Mouse (Mus musculus) hindbrain, embryonic 14.5 days (tissue): ENCODE measurements around the gene Pnrc2. TPM values are rescaled to one million over a fixed set of nuclear protein-coding genes. Genes with fewer than 3 reads are reported as not detected.

ENCODE experiments used
- ATAC-seq: fragments of 200-750 bp; cut with Nextera tagmentation; 2 replicates; pipeline ENCODE4 v1.8.0; 2017; ENCODE audit warnings: moderate number of reproducible peaks, mild to moderate bottlenecking, moderate TSS enrichment, moderate library complexity; ENCODE audit not compliant: low FRiP score
- DNase-seq: peaks from one replicate; pipeline ENCODE4 v3.0.0-alpha.2; 2015; ENCODE audit warnings: low spot score
- H3K27ac ChIP-seq: fragments of 300-500 bp; sonication (generic); 2 replicates; pipeline ENCODE4 v1.5.1; 2014; ENCODE audit warnings: mild to moderate bottlenecking, moderate library complexity
- H3K27me3 ChIP-seq: fragments of 300-500 bp; sonication (generic); 2 replicates; pipeline ENCODE4 v1.6.1; 2014; ENCODE audit warnings: mild to moderate bottlenecking, low read length, mixed read lengths; ENCODE audit not compliant: control insufficient read depth, insufficient read depth
- H3K36me3 ChIP-seq: fragments of 300-500 bp; sonication (generic); replicated peaks from 2 replicates; pipeline ENCODE4 v1.6.1; 2014; ENCODE audit not compliant: control insufficient read depth, insufficient read depth
- H3K4me1 ChIP-seq: fragments of 300-500 bp; sonication (generic); replicated peaks from 2 replicates; pipeline ENCODE4 v1.6.1; 2014; ENCODE audit warnings: antibody characterized with exemption, low read length, mixed read lengths; ENCODE audit not compliant: control insufficient read depth, insufficient read depth
- H3K4me2 ChIP-seq: fragments of 300-500 bp; sonication (generic); replicated peaks from 2 replicates; pipeline ENCODE4 v1.6.1; 2014; ENCODE audit warnings: mild to moderate bottlenecking, moderate library complexity
- H3K4me3 ChIP-seq: fragments of 300-500 bp; sonication (generic); replicated peaks from 2 replicates; pipeline ENCODE4 v1.5.1; 2014; ENCODE audit warnings: mild to moderate bottlenecking, low read length
- H3K9ac ChIP-seq: fragments of 300-500 bp; sonication (generic); 2 replicates; pipeline ENCODE4 v1.6.1; 2014
- H3K9me3 ChIP-seq: fragments of 300-500 bp; sonication (generic); 2 replicates; pipeline ENCODE4 v1.6.1; 2016; ENCODE audit warnings: low read length; ENCODE audit not compliant: control insufficient read depth
- WGBS: fragments of 180-500 bp; shearing (Covaris S2); extraction: QIAGEN DNeasy Blood & Tissue Kit; methylation state at CpG from one replicate; pipeline ENCODE4 v1.1.7; 2014; 5-methylcytosine and 5-hydroxymethylcytosine counted together
- polyA plus RNA-seq: library from polyadenylated mRNA; unstranded; fragments of >200 nt; fragmentation: Nextera tagmentation; extraction: Ambion mirVana; gene quantifications from 2 replicates; pipeline ENCODE4 v1.2.1, GENCODE M21; 2014

Gene Pnrc2
- polyA plus RNA-seq, 1 experiment from 2014 or later, result 95.0 TPM

GRCm38 (mm10) chr4:135896157-135896556, 22.5 kb upstream of the Pnrc2 start:
- DNase-seq, result no peak
- Histone ChIP-seq H3K27me3 (no peaks in the 10 kb centered on the region), H3K4me1 (no peaks in the 10 kb centered on the region), H3K9ac (no peak overlapping the region), H3K9me3 (no peaks in the 10 kb centered on the region), H3K4me3 (no peak overlapping the region), H3K36me3 (no peaks in the 10 kb centered on the region), H3K27ac (no peak overlapping the region), H3K4me2 (no peak overlapping the region)
- 77% methylated on average over 6 of the region's 6 CpGs for WGBS
- ATAC-seq, result no peak

GRCm38 (mm10) chr4:135895071-135895571, 21.5 kb upstream of the Pnrc2 start, which contains the start of gene Cnr2:
Gene Cnr2 (plus strand): TSS chr4:135895394.
- H3K27me3 ChIP-seq, result no peaks in the 10 kb centered on the region
- H3K4me3 ChIP-seq, result no peak within 1 kb of the TSS
- no peak within 1 kb of the TSS for H3K27ac ChIP-seq
- no peak within 1 kb of the TSS for H3K9ac ChIP-seq
- H3K4me2 ChIP-seq, result no peak within 1 kb of the TSS
- no peaks in the 10 kb centered on the region for H3K4me1 ChIP-seq
- H3K9me3 ChIP-seq, result no peaks in the 10 kb centered on the region
- DNase-seq (no peak), ATAC-seq (no peak)
- 53% methylated on average over 8 of the region's 8 CpGs for WGBS
- H3K36me3 ChIP-seq, result no peaks in the 10 kb centered on the region

GRCm38 (mm10) chr4:135892884-135893283, 19.2 kb upstream of the Pnrc2 start:
- H3K4me1 ChIP-seq, result no peaks in the 10 kb centered on the region
- no peak overlapping the region for H3K27ac ChIP-seq
- H3K4me2 ChIP-seq, result no peak overlapping the region
- WGBS, result 73% methylated on average over 4 of the region's 4 CpGs
- no peak for DNase-seq
- no peak overlapping the region for H3K4me3 ChIP-seq
- no peak overlapping the region for H3K9ac ChIP-seq
- no peak for ATAC-seq
- H3K27me3 ChIP-seq, result no peaks in the 10 kb centered on the region
- no peaks in the 10 kb centered on the region for H3K9me3 ChIP-seq
- H3K36me3 ChIP-seq, result no peaks in the 10 kb centered on the region

- no peaks in the 10 kb centered on the region for H3K36me3 ChIP-seq
- no peak overlapping the region for H3K9ac ChIP-seq
- no peaks in the 10 kb centered on the region for H3K4me1 ChIP-seq
- no peak overlapping the region for H3K4me2 ChIP-seq
- no peak overlapping the region for H3K4me3 ChIP-seq
- no peak overlapping the region for H3K27ac ChIP-seq
- H3K27me3 ChIP-seq, result no peaks in the 10 kb centered on the region
- 82% methylated on average over 2 of the region's 2 CpGs for WGBS
- no peak for DNase-seq
- no peaks in the 10 kb centered on the region for H3K9me3 ChIP-seq
- ATAC-seq, result no peak
These were observed 17.9 kb upstream of the Pnrc2 start for GRCm38 (mm10) chr4:135891539-135891938.

- H3K9me3 ChIP-seq, result no peaks in the 10 kb centered on the region
- H3K4me2 ChIP-seq, result no peak overlapping the region
- WGBS, result 12% methylated on average over 4 of the region's 4 CpGs
- no peak overlapping the region for H3K4me3 ChIP-seq
- ATAC-seq, result peak; percentile 74; the same call in 1 of the 2 replicates
- peak; percentile 77 for DNase-seq
- H3K36me3 ChIP-seq, result no peaks in the 10 kb centered on the region
- no peak overlapping the region for H3K27ac ChIP-seq
- no peak overlapping the region for H3K9ac ChIP-seq
- H3K4me1 ChIP-seq, result no peaks in the 10 kb centered on the region
- H3K27me3 ChIP-seq, result no peaks in the 10 kb centered on the region
These were observed 16.2 kb upstream of the Pnrc2 start for GRCm38 (mm10) chr4:135889884-135890283.

- Histone ChIP-seq H3K4me2 (no peak overlapping the region), H3K9me3 (no peaks in the 10 kb centered on the region), H3K4me1 (no peaks in the 10 kb centered on the region), H3K27me3 (no peaks in the 10 kb centered on the region), H3K4me3 (no peak overlapping the region), H3K36me3 (no peaks in the 10 kb centered on the region), H3K27ac (no peak overlapping the region), H3K9ac (no peak overlapping the region)
- no peak for ATAC-seq
- WGBS, result 80% methylated on average over 7 of the region's 7 CpGs
- DNase-seq, result no peak
These were observed 15.7 kb upstream of the Pnrc2 start for GRCm38 (mm10) chr4:135889146-135889883.

- Histone ChIP-seq H3K4me2 (no peak overlapping the region), H3K4me1 (no peaks in the 10 kb centered on the region), H3K4me3 (no peak overlapping the region), H3K36me3 (no peaks in the 10 kb centered on the region), H3K9ac (no peak overlapping the region), H3K27ac (no peak overlapping the region), H3K27me3 (no peaks in the 10 kb centered on the region), H3K9me3 (no peaks in the 10 kb centered on the region)
- 93% methylated on average over 24 of the region's 24 CpGs for whole genome bisulfite sequencing
- no peak for ATAC-seq
- DNase-seq, result no peak
These were observed 14.9 kb upstream of the Pnrc2 start for GRCm38 (mm10) chr4:135888448-135889057.

GRCm38 (mm10) chr4:135886184-135886583, 12.5 kb upstream of the Pnrc2 start:
- Histone ChIP-seq H3K27ac (no peak overlapping the region), H3K4me3 (no peak overlapping the region), H3K9ac (no peak overlapping the region), H3K4me1 (no peaks in the 10 kb centered on the region), H3K9me3 (no peaks in the 10 kb centered on the region), H3K36me3 (no peaks in the 10 kb centered on the region), H3K27me3 (no peaks in the 10 kb centered on the region), H3K4me2 (no peak overlapping the region)
- 90% methylated on average over 4 of the region's 4 CpGs for WGBS
- ATAC-seq, result no peak
- DNase-seq, result no peak

- Histone ChIP-seq H3K27ac (no peak overlapping the region), H3K9ac (no peak overlapping the region), H3K9me3 (no peaks in the 10 kb centered on the region), H3K4me3 (no peak overlapping the region), H3K4me2 (no peak overlapping the region), H3K36me3 (no peaks in the 10 kb centered on the region), H3K4me1 (no peaks in the 10 kb centered on the region), H3K27me3 (no peaks in the 10 kb centered on the region)
- no peak for DNase-seq
- ATAC-seq, result no peak
- WGBS, result 90% methylated on average over 12 of the region's 12 CpGs
These were observed 12.0 kb upstream of the Pnrc2 start for GRCm38 (mm10) chr4:135885676-135886075.
